16 mouse cellular contexts compared by ENCODE assay signal in the genomic region with DNA sequence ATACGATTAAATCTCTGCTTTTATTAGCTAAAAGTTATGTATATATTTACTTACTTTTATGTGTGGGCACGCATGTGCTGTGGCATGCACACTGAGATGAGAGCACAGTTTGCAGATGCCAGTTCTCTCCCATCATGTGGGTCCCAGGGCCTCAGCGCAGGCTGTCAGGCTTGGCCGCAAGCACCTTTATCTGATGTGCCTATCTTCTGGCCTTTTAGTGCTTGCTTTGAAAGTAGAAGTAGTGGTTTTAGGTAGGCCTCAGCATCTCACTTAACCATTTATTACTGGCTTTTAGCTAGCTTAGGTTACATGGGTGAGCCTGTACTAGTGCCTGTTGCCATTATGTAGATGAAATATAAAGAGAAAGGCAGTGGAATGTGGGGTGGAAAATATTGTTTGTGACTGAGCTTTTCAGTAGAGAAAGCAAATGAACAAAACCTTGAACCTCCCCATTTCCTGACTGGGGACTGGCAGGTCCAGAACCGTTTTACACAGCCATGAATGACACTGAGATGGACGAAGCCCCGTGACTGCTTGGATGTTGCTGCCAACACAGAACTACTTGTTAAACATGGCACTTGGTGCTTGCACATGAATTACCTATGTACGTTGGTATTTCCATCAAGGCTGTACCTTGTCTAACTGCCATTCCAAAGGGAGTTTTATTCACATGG. TPM values are rescaled to one million over a fixed set of nuclear protein-coding genes. Genes with fewer than 3 reads are reported as not detected.
DNase-seq lines count a peak whose midpoint lies in the region; ATAC-seq lines count a peak whose summit lies in the region.
"Had no signal": no experiment of that assay in that cellular context is flagged by ENCODE, and none has a peak within 500 bp of the region (broad histone marks: within the 10 kb centered on the region; RNA-seq: fewer than 3 reads in every experiment).

No protein-coding gene starts in this region.

- H3K36me3 ChIP-seq in limb, embryonic 10.5 days, result peaks cover 11% of the 10 kb centered on the region
- no peaks in the 10 kb centered on the region for H3K36me3 ChIP-seq in liver, embryonic 16.5 days (ENCODE audit: control insufficient read depth, insufficient read depth)
- H3K36me3 ChIP-seq: embryonic facial prominence, embryonic 12.5 days; intestine, embryonic 15.5 days had no signal

- peaks cover 86% of the 10 kb centered on the region for H3K4me1 ChIP-seq in limb, embryonic 10.5 days
- peaks cover 28% of the 10 kb centered on the region for H3K4me1 ChIP-seq in liver, embryonic 16.5 days (ENCODE audit: control insufficient read depth, low read depth, low read length)

- no peak overlapping the region for H3K4me3 ChIP-seq in limb, embryonic 10.5 days
- H3K4me3 ChIP-seq in liver, embryonic 16.5 days (ENCODE audit: low read depth, low read length), result no peak overlapping the region
- H3K4me3 ChIP-seq: embryonic facial prominence, embryonic 12.5 days; intestine, embryonic 15.5 days had no signal

- no peaks in the 10 kb centered on the region for H3K9me3 ChIP-seq in limb, embryonic 10.5 days (replicated peaks)
- no peaks in the 10 kb centered on the region for H3K9me3 ChIP-seq in liver, embryonic 16.5 days (replicated peaks; ENCODE audit: control insufficient read depth, low read length)
- H3K9me3 ChIP-seq: embryonic facial prominence, embryonic 12.5 days; intestine, embryonic 15.5 days had no signal

- H3K4me2 ChIP-seq in liver, embryonic 16.5 days (ENCODE audit: low read depth, low read length), result peak overlapping the region; percentile 21
- H3K4me2 ChIP-seq: embryonic facial prominence, embryonic 12.5 days; hindbrain, embryonic 14.5 days; intestine, embryonic 15.5 days had no signal

- H3K9ac ChIP-seq in liver, embryonic 16.5 days (ENCODE audit: low read depth, low read length), result no peak overlapping the region
- H3K9ac ChIP-seq: embryonic facial prominence, embryonic 12.5 days; hindbrain, embryonic 14.5 days; intestine, embryonic 15.5 days had no signal

- DNase-seq in heart, adult 11 months, result peak; percentile 83
- DNase-seq in heart, adult 18-20 months, result no peak
- no peak for DNase-seq in limb, embryonic 10.5 days (ENCODE audit: low spot score)
- DNase-seq in ovary, postnatal 36 days (ENCODE audit: low spot score), result no peak
- DNase-seq in cerebellum, postnatal 10 days, result no peak
- DNase-seq: cerebellum, postnatal 36 days; heart, postnatal 14 days; left cerebral cortex, postnatal 4 days; right cerebral cortex, adult 18-20 months; thymus, adult 18-20 months had no signal

- no peaks in the 10 kb centered on the region for H3K27me3 ChIP-seq in limb, embryonic 10.5 days (ENCODE audit: low read depth, poor library complexity, severe bottlenecking)
- H3K27me3 ChIP-seq in liver, embryonic 16.5 days (ENCODE audit: control insufficient read depth, insufficient read depth, low read depth, low read length), result no peaks in the 10 kb centered on the region
- H3K27me3 ChIP-seq: embryonic facial prominence, embryonic 12.5 days; intestine, embryonic 15.5 days had no signal

- 94% methylated on average over 8 of the region's 8 CpGs for WGBS in limb, embryonic 10.5 days
- WGBS in liver, embryonic 16.5 days (ENCODE audit: insufficient replicate concordance), result 41% methylated on average over 8 of the region's 8 CpGs

- ATAC-seq in common myeloid progenitor, adult 5-6 weeks (replicated peaks; ENCODE audit: low read depth, poor library complexity, severe bottlenecking), result peak; percentile 31
- ATAC-seq in liver, embryonic 16.5 days (ENCODE audit: low read depth), result peak; percentile 42; the same call in 1 of the 2 replicates
- ATAC-seq: intestine, embryonic 15.5 days; midbrain, embryonic 16.5 days had no signal

- H3K27ac ChIP-seq in limb, embryonic 10.5 days, result peak overlapping the region; percentile 88; the same call in 1 of the 2 replicates
- peak overlapping the region; percentile 36; the same call in 1 of the 2 replicates for H3K27ac ChIP-seq in liver, embryonic 16.5 days (ENCODE audit: low read length)
- H3K27ac ChIP-seq: embryonic facial prominence, embryonic 12.5 days; hindbrain, embryonic 14.5 days; intestine, embryonic 15.5 days had no signal

RNA-seq across cellular contexts. Expression of a gene that starts 41.1 kb away (rescaled TPM):
- total RNA-seq in heart, adult 18-20 months (2021), result 10 to 100 TPM; 15.2 to 17.6 TPM
- total RNA-seq in common myeloid progenitor, adult 5-6 weeks (2017), result 41.1 and 48.9 TPM in 2 replicates
- polyA plus RNA-seq in limb, embryonic 10.5 days (2016; fragmentation: Nextera tagmentation; extraction: Ambion mirVana), result 22.7 and 29.6 TPM in 2 replicates
- 7.2 and 7.9 TPM in 2 replicates for polyA plus RNA-seq in liver, embryonic 16.5 days (2015; fragmentation: Nextera tagmentation; extraction: Ambion mirVana)
